Mouse (Mus musculus) right cerebral cortex, adult 18-20 months (tissue): ENCODE results near the gene Ankrd35.
A peak's percentile ranks its signal among the peaks of the same experiment; 100 is the strongest.
"Not testable (repeated sequence)": the region's sequence is repeated elsewhere in the genome, so short reads cannot be mapped to it uniquely, and the experiment has no call there.

Source experiments
- DNase-seq: peaks from one replicate; pipeline ENCODE4 v3.0.0; 2022; ENCODE audit warnings: mixed read lengths

The Ankrd35 gene

GRCm38 (mm10) chr3:96674442-96674841 lies 4.5 kb downstream of the Ankrd35 start:
- DNase-seq, result no peak

- DNase-seq, result no peak
These were observed 5.2 kb downstream of the Ankrd35 start for GRCm38 (mm10) chr3:96675171-96675570.

GRCm38 (mm10) chr3:96675690-96676089 lies 5.8 kb downstream of the Ankrd35 start:
- DNase-seq, result no peak

GRCm38 (mm10) chr3:96678456-96678855 lies 8.5 kb downstream of the Ankrd35 start:
- DNase-seq, result no peak

GRCm38 (mm10) chr3:96679159-96679674 lies 9.3 kb downstream of the Ankrd35 start:
- no peak for DNase-seq

- DNase-seq, result no peak
These were observed 10.5 kb downstream of the Ankrd35 start for GRCm38 (mm10) chr3:96680269-96680956.

GRCm38 (mm10) chr3:96683496-96683895 lies 13.6 kb downstream of the Ankrd35 start:
- no peak for DNase-seq

- no peak for DNase-seq
These were observed 14.4 kb downstream of the Ankrd35 start for GRCm38 (mm10) chr3:96684151-96684821.

GRCm38 (mm10) chr3:96684822-96685156 lies 14.9 kb downstream of the Ankrd35 start:
- no peak for DNase-seq

- DNase-seq, result not testable (repeated sequence)
These were observed 16.1 kb downstream of the Ankrd35 start for GRCm38 (mm10) chr3:96686057-96686456.

- DNase-seq, result no peak
These were observed 18.9 kb downstream of the Ankrd35 start for GRCm38 (mm10) chr3:96688854-96689253.

GRCm38 (mm10) chr3:96690298-96690697 lies 20.4 kb downstream of the Ankrd35 start:
- DNase-seq, result no peak

GRCm38 (mm10) chr3:96692506-96692905 lies 22.6 kb downstream of the Ankrd35 start:
- no peak for DNase-seq

GRCm38 (mm10) chr3:96693579-96693978 lies 23.6 kb downstream of the Ankrd35 start:
- DNase-seq, result no peak

GRCm38 (mm10) chr3:96696198-96696765 lies 26.4 kb downstream of the Ankrd35 start, which contains the start of gene Pias3:
Pias3 (plus strand) TSS chr3:96696384.
- peak; percentile 63 for DNase-seq

- peak; percentile 84 for DNase-seq
These were observed 27.1 kb downstream of the Ankrd35 start for GRCm38 (mm10) chr3:96696766-96697732.

GRCm38 (mm10) chr3:96698993-96699690 lies 29.2 kb downstream of the Ankrd35 start:
- peak; percentile 65 for DNase-seq

- DNase-seq, result no peak
These were observed 30.4 kb downstream of the Ankrd35 start for GRCm38 (mm10) chr3:96700376-96700775.

- no peak for DNase-seq
These were observed 31.1 kb downstream of the Ankrd35 start for GRCm38 (mm10) chr3:96701003-96701402.

GRCm38 (mm10) chr3:96704778-96705177 lies 34.8 kb downstream of the Ankrd35 start:
- DNase-seq, result no peak

GRCm38 (mm10) chr3:96706217-96706616 lies 36.3 kb downstream of the Ankrd35 start:
- no peak for DNase-seq

GRCm38 (mm10) chr3:96706984-96707383 lies 37.1 kb downstream of the Ankrd35 start:
- no peak for DNase-seq
